Mouse (Mus musculus): ENCODE results near the gene AI661453. TPM values are rescaled to one million over a fixed set of nuclear protein-coding genes. Genes with fewer than 3 reads are reported as not detected.

The AI661453 gene
- polyA plus RNA-seq, 1 experiment = 13.0 TPM

DNA sequence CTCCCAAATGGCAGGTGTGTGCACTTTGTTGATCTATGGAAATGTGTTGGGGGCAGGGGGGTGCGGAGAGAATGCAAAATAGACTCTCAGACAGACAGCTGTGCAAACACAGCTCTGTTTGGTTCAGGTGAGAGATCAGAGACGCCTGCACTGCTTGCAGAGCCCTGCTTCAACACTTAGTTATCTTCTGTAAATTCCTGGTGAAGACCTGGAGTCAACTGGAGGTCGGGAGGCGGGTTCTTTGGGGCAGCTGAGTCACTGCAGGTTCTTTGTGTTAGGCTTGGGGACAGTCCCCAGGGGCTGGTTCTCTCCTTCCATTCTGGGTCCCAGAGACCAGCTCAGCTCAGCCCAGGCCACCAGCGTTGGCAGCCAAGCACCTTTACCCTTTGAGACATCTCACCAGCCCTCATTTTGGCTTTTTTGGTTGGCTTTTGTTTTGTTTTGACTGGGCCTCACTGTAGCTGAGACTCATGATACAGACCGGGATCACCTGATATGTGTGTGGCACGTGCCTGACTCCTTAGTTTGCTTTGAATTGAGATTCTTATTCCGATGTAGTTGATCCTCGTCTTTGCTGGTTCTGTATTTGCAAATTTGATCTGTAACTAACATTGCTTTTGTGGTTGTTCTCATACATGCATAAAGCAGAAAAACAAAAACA, 26.4 kb downstream of the AI661453 start:
- TF ChIP-seq CTCF (IDR thresholded peaks at IDR 0.05; ENCODE audit: insufficient read depth, low read length) = no peak
- no peak for TF ChIP-seq POLR2A (IDR thresholded peaks at IDR 0.05; ENCODE audit: borderline replicate concordance, extremely low read depth, low read depth, low read length)
- Histone ChIP-seq H3K4me1 (ENCODE audit: control insufficient read depth, insufficient read depth, low read length) (peaks cover 5% of the 10 kb centered on the region), H3K4me3 (replicated peaks; ENCODE audit: extremely low read depth, low read depth, low read length) (no peak overlapping the region)
- no peak for DNase-seq
- WGBS = 55% methylated on average over 9 of the region's 9 CpGs

DNA sequence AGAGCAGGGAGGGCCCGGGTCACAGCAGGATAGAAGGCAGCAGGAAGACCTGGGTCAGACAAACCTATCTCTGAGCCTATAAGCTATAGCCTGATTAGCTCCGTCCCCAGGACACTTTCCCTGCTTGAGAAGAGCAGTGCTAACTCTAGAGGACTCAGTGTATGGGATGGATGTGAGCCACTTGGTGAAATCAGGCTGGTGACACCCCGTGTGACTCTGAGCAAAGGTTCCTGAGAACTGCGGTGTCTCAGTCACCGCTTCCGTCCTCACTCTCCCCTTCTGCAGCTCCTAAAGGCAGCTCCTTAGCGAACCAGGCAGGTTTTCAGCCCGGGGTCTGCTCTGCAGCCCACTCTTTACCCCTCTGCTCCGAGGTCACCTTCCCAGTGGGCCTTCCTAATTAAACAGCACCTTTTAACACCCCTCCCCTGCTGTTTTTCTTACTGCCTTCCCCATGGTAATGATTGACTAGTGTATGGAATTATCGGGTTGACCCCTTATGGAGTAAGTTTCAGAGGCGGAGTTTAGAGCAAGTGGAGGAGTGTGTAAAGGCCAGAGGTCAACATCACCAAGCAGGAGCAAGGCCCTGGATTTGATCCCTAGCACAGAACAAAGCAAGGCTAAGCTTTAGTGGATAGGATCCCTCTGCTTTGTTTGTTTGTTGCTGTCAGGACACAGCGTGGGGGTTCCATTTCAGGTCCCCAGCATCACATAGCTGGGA, 28.0 kb downstream of the AI661453 start:
- Histone ChIP-seq H3K4me1 (ENCODE audit: control insufficient read depth, insufficient read depth, low read length) (peaks cover 4% of the 10 kb centered on the region), H3K4me3 (replicated peaks; ENCODE audit: extremely low read depth, low read depth, low read length) (no peak overlapping the region)
- no peak for DNase-seq
- 63% methylated on average over 12 of the region's 12 CpGs for WGBS
- TF ChIP-seq POLR2A (IDR thresholded peaks at IDR 0.05; ENCODE audit: borderline replicate concordance, extremely low read depth, low read depth, low read length) = no peak
- no peak for TF ChIP-seq CTCF (IDR thresholded peaks at IDR 0.05; ENCODE audit: insufficient read depth, low read length)

DNA sequence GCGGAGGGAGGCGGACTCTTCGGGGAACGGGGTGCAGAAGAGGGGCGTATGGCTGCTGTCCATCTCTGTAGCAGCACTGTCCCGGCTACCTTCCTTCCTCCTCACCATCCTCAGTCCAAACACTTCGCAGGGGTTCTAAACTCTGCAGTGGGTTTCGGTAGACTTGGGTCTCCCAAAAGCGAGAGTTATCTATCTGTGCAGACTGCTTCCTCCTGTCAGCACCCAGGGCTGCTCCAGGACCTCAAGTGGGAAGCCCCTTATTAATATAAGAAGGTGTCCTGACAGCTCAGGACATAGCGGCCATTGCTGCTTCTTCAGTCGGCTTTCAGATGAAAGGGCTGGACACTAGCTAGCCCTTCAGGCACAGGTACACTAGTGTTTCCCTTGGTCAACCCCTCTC, 28.6 kb downstream of the AI661453 start:
- H3K4me3 ChIP-seq (replicated peaks; ENCODE audit: extremely low read depth, low read depth, low read length) = no peak overlapping the region
- WGBS = 80% methylated on average over 11 of the region's 11 CpGs
- H3K4me1 ChIP-seq (ENCODE audit: control insufficient read depth, insufficient read depth, low read length) = peaks cover 3% of the 10 kb centered on the region
- DNase-seq = no peak
- TF ChIP-seq CTCF (IDR thresholded peaks at IDR 0.05; ENCODE audit: insufficient read depth, low read length) (no peak), POLR2A (IDR thresholded peaks at IDR 0.05; ENCODE audit: borderline replicate concordance, extremely low read depth, low read depth, low read length) (no peak)

DNA sequence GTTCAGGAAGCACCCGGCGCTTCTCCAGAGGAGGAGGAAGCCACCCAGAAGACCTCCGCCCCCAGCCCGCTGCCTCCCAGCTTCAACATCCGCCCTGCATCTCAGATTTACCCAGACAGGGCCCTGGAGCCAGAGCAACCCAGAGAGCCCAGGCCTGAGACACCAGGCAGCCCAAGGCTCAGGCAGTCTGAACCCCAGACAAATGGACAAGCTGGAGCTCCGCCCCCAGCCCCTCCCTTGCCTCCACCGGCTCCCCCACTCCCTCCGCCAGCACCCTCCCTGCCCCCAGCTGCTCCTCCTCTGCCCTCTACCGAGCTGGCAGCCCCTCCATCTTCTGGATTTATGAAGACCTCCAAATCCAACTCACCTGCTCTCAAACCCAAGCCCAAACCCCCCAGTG, 29.9 kb downstream of the AI661453 start:
- no peak overlapping the region for H3K4me3 ChIP-seq (replicated peaks; ENCODE audit: extremely low read depth, low read depth, low read length)
- no peak for DNase-seq
- TF ChIP-seq CTCF (IDR thresholded peaks at IDR 0.05; ENCODE audit: insufficient read depth, low read length) (no peak), POLR2A (IDR thresholded peaks at IDR 0.05; ENCODE audit: borderline replicate concordance, extremely low read depth, low read depth, low read length) (no peak)
- H3K4me1 ChIP-seq (ENCODE audit: control insufficient read depth, insufficient read depth, low read length) = peaks cover 3% of the 10 kb centered on the region
- WGBS = 49% methylated on average over 9 of the region's 9 CpGs

DNA sequence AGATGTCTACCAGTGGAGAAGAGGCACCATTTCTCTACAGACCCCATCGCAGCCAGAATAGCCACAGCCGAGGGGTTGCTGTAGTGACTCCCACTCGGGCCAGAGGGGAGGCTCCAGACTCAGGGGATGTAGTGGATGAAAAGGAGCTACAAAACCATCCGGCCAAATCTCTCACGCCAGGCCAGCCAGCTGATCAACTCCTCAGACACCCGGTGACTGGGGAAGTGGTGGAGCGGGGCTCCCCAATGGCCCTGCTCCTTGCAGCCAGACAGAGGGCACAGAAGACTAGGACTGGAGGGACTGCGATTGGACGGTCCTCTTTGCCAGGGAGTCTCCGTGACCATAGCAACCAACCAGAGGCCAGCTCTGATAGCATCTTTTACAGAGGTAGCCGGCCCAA, 31.2 kb downstream of the AI661453 start:
- TF ChIP-seq POLR2A (IDR thresholded peaks at IDR 0.05; ENCODE audit: borderline replicate concordance, extremely low read depth, low read depth, low read length) (no peak), CTCF (IDR thresholded peaks at IDR 0.05; ENCODE audit: insufficient read depth, low read length) (no peak)
- DNase-seq = no peak
- WGBS = 85% methylated on average over 11 of the region's 11 CpGs
- Histone ChIP-seq H3K4me3 (replicated peaks; ENCODE audit: extremely low read depth, low read depth, low read length) (no peak overlapping the region), H3K4me1 (ENCODE audit: control insufficient read depth, insufficient read depth, low read length) (peaks cover 3% of the 10 kb centered on the region)

DNA sequence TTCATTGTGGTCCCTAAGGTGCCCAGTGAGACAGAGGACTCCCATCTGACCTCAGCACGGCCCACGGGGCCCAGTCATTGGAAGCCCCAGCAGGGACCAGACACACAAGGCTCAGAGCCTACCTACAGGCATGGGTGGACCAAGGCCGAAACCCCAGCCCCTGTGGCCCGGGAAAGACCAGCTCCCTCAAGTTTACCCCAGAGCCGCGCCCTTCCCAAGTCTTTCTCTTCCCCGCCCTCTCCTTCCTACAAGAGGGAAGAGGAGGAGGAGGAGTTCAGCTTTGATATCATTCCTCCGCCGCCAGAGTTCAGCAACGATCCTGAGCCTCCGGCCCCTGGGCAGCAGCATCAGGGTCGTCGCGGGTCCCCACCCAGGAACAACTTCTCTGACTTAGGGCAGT, 31.6 kb downstream of the AI661453 start:
- TF ChIP-seq POLR2A (IDR thresholded peaks at IDR 0.05; ENCODE audit: borderline replicate concordance, extremely low read depth, low read depth, low read length) (no peak), CTCF (IDR thresholded peaks at IDR 0.05; ENCODE audit: insufficient read depth, low read length) (no peak)
- DNase-seq = no peak
- WGBS = 30% methylated on average over 14 of the region's 14 CpGs
- H3K4me3 ChIP-seq (replicated peaks; ENCODE audit: extremely low read depth, low read depth, low read length) = no peak overlapping the region
- H3K4me1 ChIP-seq (ENCODE audit: control insufficient read depth, insufficient read depth, low read length) = no peaks in the 10 kb centered on the region; the same call in 1 of the 2 replicates

DNA sequence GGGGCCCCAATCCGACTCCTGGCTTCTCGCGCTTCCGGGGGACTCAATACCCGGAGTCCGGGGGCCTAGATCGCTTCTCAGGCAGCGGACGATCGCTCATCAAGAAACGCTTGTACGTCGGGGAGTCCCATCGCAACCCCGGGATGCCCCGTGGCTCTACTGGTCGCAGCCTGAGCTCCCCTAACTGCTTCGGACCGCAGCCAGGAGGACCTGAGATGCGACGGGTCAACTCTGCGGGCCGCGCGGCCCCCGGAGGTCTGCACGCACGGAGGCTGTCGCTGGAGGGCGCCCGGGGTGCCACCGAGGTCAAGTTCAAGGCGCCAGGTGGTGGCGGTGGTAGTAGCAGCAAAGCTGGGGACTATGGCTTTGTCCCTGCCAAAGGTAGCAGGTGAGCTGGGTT, 32.1 kb downstream of the AI661453 start:
- no peaks in the 10 kb centered on the region for H3K4me1 ChIP-seq (ENCODE audit: control insufficient read depth, insufficient read depth, low read length)
- DNase-seq = no peak
- WGBS = 33% methylated on average over 34 of the region's 34 CpGs
- TF ChIP-seq CTCF (IDR thresholded peaks at IDR 0.05; ENCODE audit: insufficient read depth, low read length) (no peak), POLR2A (IDR thresholded peaks at IDR 0.05; ENCODE audit: borderline replicate concordance, extremely low read depth, low read depth, low read length) (no peak)
- no peak overlapping the region for H3K4me3 ChIP-seq (replicated peaks; ENCODE audit: extremely low read depth, low read depth, low read length)

DNA sequence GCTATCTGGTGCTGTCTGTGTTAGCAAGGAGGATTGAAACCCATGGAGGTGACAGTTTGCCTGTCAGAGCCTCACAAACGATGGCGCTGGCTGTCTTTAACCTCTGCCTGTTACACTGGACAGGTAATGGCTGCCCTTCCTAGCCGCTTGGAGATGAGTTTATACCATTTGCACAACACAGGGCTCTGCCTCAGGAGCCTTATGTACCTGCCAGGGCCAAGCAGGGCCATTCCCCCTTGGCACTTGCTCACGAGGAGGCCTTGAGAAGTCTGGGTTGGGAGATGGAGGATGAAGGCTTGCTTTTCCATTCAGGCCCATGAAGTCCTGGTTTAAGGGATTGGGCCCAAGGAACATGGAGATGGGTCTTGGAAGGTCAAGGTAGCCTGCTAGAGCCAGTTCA, 33.2 kb downstream of the AI661453 start:
- Histone ChIP-seq H3K4me1 (ENCODE audit: control insufficient read depth, insufficient read depth, low read length) (no peaks in the 10 kb centered on the region), H3K4me3 (replicated peaks; ENCODE audit: extremely low read depth, low read depth, low read length) (no peak overlapping the region)
- DNase-seq = no peak
- WGBS = 86% methylated on average over 4 of the region's 4 CpGs
- TF ChIP-seq CTCF (IDR thresholded peaks at IDR 0.05; ENCODE audit: insufficient read depth, low read length) (no peak), POLR2A (IDR thresholded peaks at IDR 0.05; ENCODE audit: borderline replicate concordance, extremely low read depth, low read depth, low read length) (no peak)

DNA sequence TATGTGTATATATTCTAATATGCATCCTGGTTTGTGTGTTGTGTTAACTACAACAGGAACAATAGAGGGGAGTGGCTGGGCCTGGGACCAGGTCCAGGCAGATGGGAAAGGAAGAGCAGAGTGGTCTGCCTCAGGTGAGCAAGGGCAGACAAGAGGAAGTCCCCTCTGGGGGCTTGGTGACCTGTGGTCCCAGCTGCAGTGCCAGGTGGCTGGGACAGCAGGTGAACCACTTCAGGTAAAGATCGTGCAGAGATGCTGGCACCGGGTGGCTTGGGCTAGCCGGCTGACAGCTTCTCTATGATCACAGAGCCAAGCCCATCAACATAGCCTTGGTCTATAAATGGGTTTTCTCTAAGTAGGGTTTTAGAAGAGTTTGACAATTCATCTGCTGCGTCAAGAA, 33.7 kb downstream of the AI661453 start:
- no peaks in the 10 kb centered on the region for H3K4me1 ChIP-seq (ENCODE audit: control insufficient read depth, insufficient read depth, low read length)
- no peak for TF ChIP-seq POLR2A (IDR thresholded peaks at IDR 0.05; ENCODE audit: borderline replicate concordance, extremely low read depth, low read depth, low read length)
- no peak for TF ChIP-seq CTCF (IDR thresholded peaks at IDR 0.05; ENCODE audit: insufficient read depth, low read length)
- WGBS = 60% methylated on average over 4 of the region's 4 CpGs
- no peak overlapping the region for H3K4me3 ChIP-seq (replicated peaks; ENCODE audit: extremely low read depth, low read depth, low read length)
- DNase-seq = no peak

DNA sequence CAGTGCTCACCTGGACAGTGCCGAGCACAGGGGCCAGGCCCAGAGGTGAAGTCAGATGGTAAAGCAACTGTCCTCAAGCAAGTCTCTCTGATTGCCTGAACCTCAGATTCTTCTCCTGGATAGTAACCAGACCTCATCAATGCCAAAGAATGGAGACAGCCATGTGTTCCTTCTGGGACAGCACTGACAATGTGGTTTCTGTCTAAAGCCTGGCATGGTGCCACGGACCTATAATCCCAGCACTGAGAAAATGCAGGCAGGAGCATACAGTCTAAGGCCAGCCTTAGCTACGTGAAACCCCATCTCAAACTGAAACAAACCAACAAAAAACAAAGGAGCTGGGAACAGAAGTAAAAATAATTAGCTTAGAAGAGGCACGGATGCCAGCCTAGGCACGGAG, 34.3 kb downstream of the AI661453 start:
- WGBS = 72% methylated on average over 5 of the region's 5 CpGs
- DNase-seq = no peak
- TF ChIP-seq CTCF (IDR thresholded peaks at IDR 0.05; ENCODE audit: insufficient read depth, low read length) (no peak), POLR2A (IDR thresholded peaks at IDR 0.05; ENCODE audit: borderline replicate concordance, extremely low read depth, low read depth, low read length) (no peak)
- Histone ChIP-seq H3K4me3 (replicated peaks; ENCODE audit: extremely low read depth, low read depth, low read length) (no peak overlapping the region), H3K4me1 (ENCODE audit: control insufficient read depth, insufficient read depth, low read length) (no peaks in the 10 kb centered on the region)

All from lung, adult 2 months (tissue).